Mouse (Mus musculus): Measurements from ENCODE around the gene Clic5.

Gene Clic5

GRCm38 (mm10) chr17:44190246-44190645 lies 1.9 kb downstream of the Clic5 start:
- DNase-seq (ENCODE audit: extremely low read depth, low read depth, low spot score) = no peak

- no peak for DNase-seq (ENCODE audit: extremely low read depth, low read depth, low spot score)
Measured at GRCm38 (mm10) chr17:44192981-44193380, 4.6 kb downstream of the Clic5 start.

GRCm38 (mm10) chr17:44199158-44199557 lies 10.8 kb downstream of the Clic5 start:
- no peak for DNase-seq (ENCODE audit: extremely low read depth, low read depth, low spot score)

GRCm38 (mm10) chr17:44202952-44203351 lies 14.6 kb downstream of the Clic5 start:
- no peak for DNase-seq (ENCODE audit: extremely low read depth, low read depth, low spot score)

GRCm38 (mm10) chr17:44204787-44205186 lies 16.4 kb downstream of the Clic5 start:
- DNase-seq (ENCODE audit: extremely low read depth, low read depth, low spot score) = no peak

GRCm38 (mm10) chr17:44205562-44205961 lies 17.2 kb downstream of the Clic5 start:
- DNase-seq (ENCODE audit: extremely low read depth, low read depth, low spot score) = no peak

GRCm38 (mm10) chr17:44208900-44209299 lies 20.5 kb downstream of the Clic5 start:
- DNase-seq (ENCODE audit: extremely low read depth, low read depth, low spot score) = no peak

- no peak for DNase-seq (ENCODE audit: extremely low read depth, low read depth, low spot score)
Measured at GRCm38 (mm10) chr17:44212960-44213619, 24.7 kb downstream of the Clic5 start.

- DNase-seq (ENCODE audit: extremely low read depth, low read depth, low spot score) = no peak
Measured at GRCm38 (mm10) chr17:44215196-44215799, 26.9 kb downstream of the Clic5 start.

- no peak for DNase-seq (ENCODE audit: extremely low read depth, low read depth, low spot score)
Measured at GRCm38 (mm10) chr17:44217185-44217584, 28.8 kb downstream of the Clic5 start.

GRCm38 (mm10) chr17:44219943-44220342 lies 31.6 kb downstream of the Clic5 start:
- no peak for DNase-seq (ENCODE audit: extremely low read depth, low read depth, low spot score)

- DNase-seq (ENCODE audit: extremely low read depth, low read depth, low spot score) = no peak
Measured at GRCm38 (mm10) chr17:44228428-44228827, 40.0 kb downstream of the Clic5 start.

- no peak for DNase-seq (ENCODE audit: extremely low read depth, low read depth, low spot score)
Measured at GRCm38 (mm10) chr17:44230083-44230482, 41.7 kb downstream of the Clic5 start.

- DNase-seq (ENCODE audit: extremely low read depth, low read depth, low spot score) = no peak
Measured at GRCm38 (mm10) chr17:44239030-44239721, 50.8 kb downstream of the Clic5 start.

- DNase-seq (ENCODE audit: extremely low read depth, low read depth, low spot score) = no peak
Measured at GRCm38 (mm10) chr17:44240742-44241141, 52.4 kb downstream of the Clic5 start.

GRCm38 (mm10) chr17:44244096-44244495 lies 55.7 kb downstream of the Clic5 start:
- DNase-seq (ENCODE audit: extremely low read depth, low read depth, low spot score) = no peak

GRCm38 (mm10) chr17:44244625-44245024 lies 56.2 kb downstream of the Clic5 start:
- DNase-seq (ENCODE audit: extremely low read depth, low read depth, low spot score) = no peak

GRCm38 (mm10) chr17:44246153-44246700 lies 57.8 kb downstream of the Clic5 start:
- no peak for DNase-seq (ENCODE audit: extremely low read depth, low read depth, low spot score)

GRCm38 (mm10) chr17:44249544-44249943 lies 61.2 kb downstream of the Clic5 start:
- no peak for DNase-seq (ENCODE audit: extremely low read depth, low read depth, low spot score)

GRCm38 (mm10) chr17:44252653-44253052 lies 64.3 kb downstream of the Clic5 start:
- no peak for DNase-seq (ENCODE audit: extremely low read depth, low read depth, low spot score)

- DNase-seq (ENCODE audit: extremely low read depth, low read depth, low spot score) = no peak
Measured at GRCm38 (mm10) chr17:44254698-44255097, 66.3 kb downstream of the Clic5 start.

- DNase-seq (ENCODE audit: extremely low read depth, low read depth, low spot score) = no peak
Measured at GRCm38 (mm10) chr17:44256583-44256982, 68.2 kb downstream of the Clic5 start.
